Mouse (Mus musculus) cortical plate, adult 2 months (tissue): ENCODE measurements at regions not wholly inside any gene's neighbourhood (a gene's known extent, or its start where the extent isn't known, plus 50 kb on each side); places are given as distances from the start of the nearest gene placed in this dataset.

ENCODE experiments used
- CTCF ChIP-seq: fragments of 200-500 bp; IDR thresholded peaks from 2 replicates; pipeline ENCODE4 v1.5.1; 2011; ENCODE audit warnings: mild to moderate bottlenecking, control low read depth, low read length; ENCODE audit not compliant: insufficient read depth; ENCODE audit errors: extremely low read depth
- POLR2A ChIP-seq: fragments of 200-500 bp; IDR thresholded peaks from 2 replicates; pipeline ENCODE4 v1.6.1; 2011; ENCODE audit warnings: mild to moderate bottlenecking, low read length, control low read depth; ENCODE audit not compliant: insufficient read depth; ENCODE audit errors: extremely low read depth

DNA sequence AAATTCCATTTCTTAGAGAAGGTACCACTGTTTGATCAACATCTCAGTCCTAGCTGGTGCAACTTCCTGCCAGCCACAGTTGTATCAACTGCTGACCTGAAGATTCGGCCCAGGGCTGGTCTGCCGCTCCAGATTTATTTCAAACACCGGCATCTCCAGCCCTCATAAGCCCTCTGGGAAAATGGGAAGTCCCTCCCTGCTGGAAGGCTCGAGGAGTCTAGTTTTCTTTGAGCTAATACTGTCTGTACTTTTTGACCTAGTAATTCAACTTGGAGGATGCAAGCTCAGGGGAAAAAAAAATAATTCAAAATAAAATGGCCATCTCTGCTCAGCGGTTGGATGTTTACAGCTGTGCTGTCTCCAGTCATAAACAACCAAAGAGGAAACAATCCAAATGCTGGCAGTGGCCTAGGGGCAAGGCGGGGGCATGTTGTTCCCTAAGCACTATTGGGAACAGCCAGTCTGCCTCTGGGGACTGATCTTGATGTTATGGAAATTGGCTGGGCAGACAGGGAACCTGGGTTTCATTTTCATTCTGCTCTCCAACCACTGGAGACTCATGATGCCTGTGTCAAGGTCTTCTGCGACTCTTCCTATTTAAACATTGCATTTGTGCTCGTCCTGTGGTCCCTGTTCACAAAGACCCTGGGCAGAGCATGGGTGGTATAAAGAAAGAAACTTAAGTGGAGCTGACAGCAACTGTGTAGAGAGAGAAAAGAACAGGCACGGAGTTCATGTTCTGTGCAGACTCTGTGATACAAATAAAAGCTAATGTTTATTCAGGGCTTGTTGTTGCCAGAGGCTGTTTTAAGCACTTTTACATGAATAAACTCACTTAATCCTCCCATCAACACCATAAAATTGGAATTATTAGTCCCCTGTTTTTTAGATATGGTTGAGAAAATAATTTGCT lies 179.8 kb upstream of the Fggy start:
- no peak for TF ChIP-seq CTCF
- no peak for TF ChIP-seq POLR2A
